Mouse (Mus musculus): ENCODE results near the gene Tex44. TPM values are rescaled to one million over a fixed set of nuclear protein-coding genes. Genes with fewer than 3 reads are reported as not detected.

The Tex44 gene
- polyA plus RNA-seq (2012; rRNA removed; ENCODE audit: low replicate concordance): not detected in 2 replicates

DNA sequence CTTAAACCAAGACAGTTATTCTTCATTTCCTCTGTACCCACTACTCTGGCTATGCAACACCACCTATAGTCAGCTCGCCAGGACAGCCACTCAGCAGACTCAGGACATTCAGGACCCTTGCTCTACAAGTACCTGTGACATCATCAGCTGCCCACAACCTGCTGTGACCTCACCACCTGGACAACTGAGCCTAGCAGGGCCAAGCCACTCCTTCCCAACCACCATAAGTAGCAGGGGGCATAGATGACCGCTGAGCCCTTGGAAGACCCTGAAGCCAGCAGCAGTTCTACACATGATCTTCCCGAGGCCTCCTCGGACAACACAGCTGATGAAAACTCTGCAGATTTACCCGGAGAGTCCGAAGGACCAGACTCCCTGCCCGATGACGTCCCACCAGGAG lies at the start of gene Tex44, which contains the start of gene Nmur1:
Gene Tex44, plus strand, starts transcription at position 202 of the 400 bp plus-strand sequence.
Gene Nmur1, minus strand, starts transcription at position 101 of the 400 bp plus-strand sequence.

Other genes starting within 250 kb of the Tex44 start
- 7.1 and 8.3 TPM in 2 replicates for gene B3gnt7, start 123.5 kb upstream of the Tex44 start, polyA plus RNA-seq (2012; rRNA removed; ENCODE audit: low replicate concordance)
- 4.1 and 8.2 TPM in 2 replicates for gene Ncl, start 66.9 kb upstream of the Tex44 start, polyA plus RNA-seq (2012; rRNA removed; ENCODE audit: low replicate concordance)
- gene Nmur1, start 101 bp upstream of the Tex44 start, polyA plus RNA-seq (2012; rRNA removed; ENCODE audit: low replicate concordance): 0.32 and 0.42 TPM in 2 replicates
- gene Ptma, start 100.4 kb downstream of the Tex44 start, polyA plus RNA-seq (2012; rRNA removed; ENCODE audit: low replicate concordance): 479 and 1,232 TPM in 2 replicates
- 10.7 and 18.8 TPM in 2 replicates for gene Pde6d, start 156.3 kb downstream of the Tex44 start, polyA plus RNA-seq (2012; rRNA removed; ENCODE audit: low replicate concordance)
- gene Cops7b, start 156.6 kb downstream of the Tex44 start, polyA plus RNA-seq (2012; rRNA removed; ENCODE audit: low replicate concordance): 25.0 and 32.2 TPM in 2 replicates
- 0.49 and 0.90 TPM in 2 replicates for gene Nppc, start 244.2 kb downstream of the Tex44 start, polyA plus RNA-seq (2012; rRNA removed; ENCODE audit: low replicate concordance)

Data from mammary gland, adult 2 months (tissue).